Mouse (Mus musculus) NIH3T3 (cell line): ENCODE results near the gene Spink2.
"Not testable (repeated sequence)": the region's sequence is repeated elsewhere in the genome, so short reads cannot be mapped to it uniquely, and the experiment has no call there.

Experiments used
- DNase-seq: peaks from one replicate; pipeline ENCODE4 v3.0.0-alpha.2; 2012; ENCODE audit warnings: low read depth

Gene Spink2

GRCm38 (mm10) chr5:77193951-77194350 is 17.3 kb downstream of the Spink2 start:
- DNase-seq: peak; percentile 68

- DNase-seq: no peak
These were observed 18.0 kb downstream of the Spink2 start for GRCm38 (mm10) chr5:77193266-77193665.

GRCm38 (mm10) chr5:77191631-77192030 is 19.6 kb downstream of the Spink2 start:
- DNase-seq: no peak

- no peak for DNase-seq
These were observed 20.2 kb downstream of the Spink2 start for GRCm38 (mm10) chr5:77191106-77191505.

- DNase-seq: no peak
These were observed 22.5 kb downstream of the Spink2 start for GRCm38 (mm10) chr5:77188738-77189137.

- peak; percentile 41 for DNase-seq
These were observed 25.9 kb downstream of the Spink2 start for GRCm38 (mm10) chr5:77185351-77185750.

- not testable (repeated sequence) for DNase-seq
These were observed 27.4 kb downstream of the Spink2 start for GRCm38 (mm10) chr5:77183876-77184275.

- DNase-seq: no peak
These were observed 27.9 kb downstream of the Spink2 start for GRCm38 (mm10) chr5:77183338-77183737.

GRCm38 (mm10) chr5:77181508-77181907 is 29.8 kb downstream of the Spink2 start:
- peak; percentile 49 for DNase-seq

GRCm38 (mm10) chr5:77178976-77179375 is 32.3 kb downstream of the Spink2 start:
- no peak for DNase-seq

GRCm38 (mm10) chr5:77178008-77178407 is 33.3 kb downstream of the Spink2 start:
- no peak for DNase-seq

GRCm38 (mm10) chr5:77174779-77175178 is 36.5 kb downstream of the Spink2 start:
- peak; percentile 23 for DNase-seq

GRCm38 (mm10) chr5:77170593-77170992 is 40.7 kb downstream of the Spink2 start:
- DNase-seq: peak; percentile 73

- no peak for DNase-seq
These were observed 43.8 kb downstream of the Spink2 start for GRCm38 (mm10) chr5:77167306-77167945.

- DNase-seq: no peak
These were observed 45.3 kb downstream of the Spink2 start for GRCm38 (mm10) chr5:77165703-77166625.

- no peak for DNase-seq
These were observed 47.7 kb downstream of the Spink2 start for GRCm38 (mm10) chr5:77163597-77163996.

GRCm38 (mm10) chr5:77162566-77162965 is 48.7 kb downstream of the Spink2 start:
- no peak for DNase-seq

- DNase-seq: no peak
These were observed 53.3 kb downstream of the Spink2 start for GRCm38 (mm10) chr5:77157777-77158540.

GRCm38 (mm10) chr5:77156938-77157337 is 54.3 kb downstream of the Spink2 start:
- no peak for DNase-seq

- DNase-seq: no peak
These were observed 55.7 kb downstream of the Spink2 start for GRCm38 (mm10) chr5:77155526-77155925.
